Mouse (Mus musculus) intestine, postnatal 0 days (tissue): Measurements from ENCODE around the gene Dynll1. TPM values are rescaled to one million over a fixed set of nuclear protein-coding genes. Genes with fewer than 3 reads are reported as not detected.

ENCODE experiments used
- ATAC-seq: fragments of 200-750 bp; cut with Nextera tagmentation; 2 replicates; pipeline ENCODE4 v1.8.0; 2017; ENCODE audit warnings: mild to moderate bottlenecking, moderate TSS enrichment, moderate library complexity
- H3K27ac ChIP-seq: fragments of 300-500 bp; sonication (generic); 2 replicates; pipeline ENCODE4 v1.5.1; 2014; ENCODE audit warnings: mild to moderate bottlenecking, low read depth, low read length, moderate library complexity
- H3K27me3 ChIP-seq: fragments of 300-500 bp; sonication (generic); replicated peaks from 2 replicates; pipeline ENCODE4 v1.6.1; 2014; ENCODE audit warnings: low read length, mixed read lengths; ENCODE audit not compliant: control insufficient read depth, insufficient read depth
- H3K36me3 ChIP-seq: fragments of 300-500 bp; sonication (generic); 2 replicates; pipeline ENCODE4 v1.6.1; 2014; ENCODE audit warnings: mild to moderate bottlenecking, moderate library complexity; ENCODE audit not compliant: control insufficient read depth, insufficient read depth
- H3K4me1 ChIP-seq: fragments of 300-500 bp; sonication (generic); replicated peaks from 2 replicates; pipeline ENCODE4 v1.6.1; 2014; ENCODE audit warnings: antibody characterized with exemption, low read length, mixed read lengths; ENCODE audit not compliant: control insufficient read depth, insufficient read depth
- H3K4me2 ChIP-seq: fragments of 300-500 bp; sonication (generic); replicated peaks from 2 replicates; pipeline ENCODE4 v1.6.1; 2014; ENCODE audit warnings: low read depth, mild to moderate bottlenecking, moderate library complexity
- H3K4me3 ChIP-seq: fragments of 300-500 bp; sonication (generic); 2 replicates; pipeline ENCODE4 v1.5.1; 2014; ENCODE audit warnings: low read depth, low read length
- H3K9ac ChIP-seq: fragments of 300-500 bp; sonication (generic); 2 replicates; pipeline ENCODE4 v1.6.1; 2014; ENCODE audit warnings: mild to moderate bottlenecking, low read depth, low read length
- H3K9me3 ChIP-seq: fragments of 300-500 bp; sonication (generic); 2 replicates; pipeline ENCODE4 v1.6.1; 2016; ENCODE audit warnings: mixed run types; ENCODE audit not compliant: control insufficient read depth
- CTCF ChIP-seq: sonication (generic); IDR thresholded peaks from 2 replicates; pipeline ENCODE4 v1.5.1; 2016; ENCODE audit warnings: low read depth, mild to moderate bottlenecking, control low read depth, antibody characterized with exemption, moderate library complexity
- WGBS: fragments of 180-500 bp; shearing (Covaris S2); extraction: QIAGEN DNeasy Blood & Tissue Kit; methylation state at CpG from one replicate; pipeline ENCODE4 v1.1.7; 2014; 5-methylcytosine and 5-hydroxymethylcytosine counted together
- polyA plus RNA-seq: library from polyadenylated mRNA; unstranded; fragments of >200 nt; fragmentation: Nextera tagmentation; extraction: Ambion mirVana; gene quantifications from 2 replicates; pipeline ENCODE4 v1.2.1, GENCODE M21; 2015

Dynll1 gene
- polyA plus RNA-seq, 1 experiment from 2014 or later = 539 TPM

- Histone ChIP-seq H3K27ac (peak overlapping the region; percentile 46), H3K9ac (no peak overlapping the region), H3K4me1 (no peaks in the 10 kb centered on the region), H3K27me3 (no peaks in the 10 kb centered on the region), H3K4me3 (no peak overlapping the region), H3K9me3 (no peaks in the 10 kb centered on the region), H3K4me2 (no peak overlapping the region), H3K36me3 (peaks cover 25% of the 10 kb centered on the region)
- no peak for ATAC-seq
- no peak for TF ChIP-seq CTCF
- WGBS = 56% methylated on average over 10 of the region's 10 CpGs
These were observed 4.5 kb downstream of the Dynll1 start for GRCm38 (mm10) chr5:115296347-115296746.

- no peaks in the 10 kb centered on the region for H3K4me1 ChIP-seq
- no peak for ATAC-seq
- H3K4me2 ChIP-seq = no peak overlapping the region
- H3K4me3 ChIP-seq = no peak overlapping the region
- H3K36me3 ChIP-seq = peaks cover 38% of the 10 kb centered on the region
- H3K9me3 ChIP-seq = no peaks in the 10 kb centered on the region
- no peak overlapping the region for H3K9ac ChIP-seq
- WGBS = 94% methylated on average over 8 of the region's 8 CpGs
- peak; percentile 45 for TF ChIP-seq CTCF
- H3K27me3 ChIP-seq = no peaks in the 10 kb centered on the region
- H3K27ac ChIP-seq = no peak overlapping the region
These were observed 6.6 kb downstream of the Dynll1 start for GRCm38 (mm10) chr5:115294173-115294572.

GRCm38 (mm10) chr5:115284735-115285134 is 16.1 kb downstream of the Dynll1 start:
- Histone ChIP-seq H3K9me3 (no peaks in the 10 kb centered on the region), H3K4me1 (no peaks in the 10 kb centered on the region), H3K4me3 (no peak overlapping the region), H3K9ac (no peak overlapping the region), H3K27ac (no peak overlapping the region), H3K36me3 (peaks cover 31% of the 10 kb centered on the region), H3K4me2 (no peak overlapping the region), H3K27me3 (no peaks in the 10 kb centered on the region)
- TF ChIP-seq CTCF = peak; percentile 65
- 85% methylated on average over 3 of the region's 3 CpGs for WGBS
- no peak for ATAC-seq

GRCm38 (mm10) chr5:115280050-115280687 is 20.6 kb downstream of the Dynll1 start:
- peak overlapping the region; percentile 82 for H3K9ac ChIP-seq
- peak overlapping the region; percentile 90 for H3K4me2 ChIP-seq
- H3K36me3 ChIP-seq = peaks cover 18% of the 10 kb centered on the region
- no peaks in the 10 kb centered on the region for H3K4me1 ChIP-seq
- no peaks in the 10 kb centered on the region for H3K9me3 ChIP-seq
- H3K4me3 ChIP-seq = peak overlapping the region; percentile 97
- no peaks in the 10 kb centered on the region for H3K27me3 ChIP-seq
- peak overlapping the region; percentile 68 for H3K27ac ChIP-seq
- no peak for TF ChIP-seq CTCF
- ATAC-seq = no peak
- 3% methylated on average over 17 of the region's 17 CpGs for WGBS

GRCm38 (mm10) chr5:115279226-115280049 is 21.4 kb downstream of the Dynll1 start, which contains the start of gene Coq5:
Coq5 (plus strand) TSS chr5:115279666.
- Histone ChIP-seq H3K27ac (peak within 1 kb of the TSS; percentile 68), H3K27me3 (no peaks in the 10 kb centered on the region), H3K9ac (peak within 1 kb of the TSS; percentile 82), H3K9me3 (no peaks in the 10 kb centered on the region), H3K36me3 (peaks cover 11% of the 10 kb centered on the region), H3K4me3 (peak within 1 kb of the TSS; percentile 97), H3K4me2 (peak within 1 kb of the TSS; percentile 90), H3K4me1 (no peaks in the 10 kb centered on the region)
- no peak for TF ChIP-seq CTCF
- WGBS = 3% methylated on average over 43 of the region's 45 CpGs
- ATAC-seq = peak; percentile 67

- H3K27me3 ChIP-seq = no peaks in the 10 kb centered on the region
- H3K27ac ChIP-seq = no peak overlapping the region
- no peaks in the 10 kb centered on the region for H3K4me1 ChIP-seq
- no peaks in the 10 kb centered on the region for H3K9me3 ChIP-seq
- H3K4me2 ChIP-seq = no peak overlapping the region
- no peak for ATAC-seq
- no peak overlapping the region for H3K9ac ChIP-seq
- peaks cover 5% of the 10 kb centered on the region; the same call in 1 of the 2 replicates for H3K36me3 ChIP-seq
- no peak overlapping the region for H3K4me3 ChIP-seq
- no peak for TF ChIP-seq CTCF
- 58% methylated on average over 2 of the region's 2 CpGs for WGBS
These were observed 22.0 kb downstream of the Dynll1 start for GRCm38 (mm10) chr5:115278785-115279184.
